Mouse (Mus musculus): ENCODE results near the gene Sh3bgrl. TPM values are rescaled to one million over a fixed set of nuclear protein-coding genes. Genes with fewer than 3 reads are reported as not detected.
A peak's percentile ranks its signal among the peaks of the same experiment; 100 is the strongest.
"Not testable (repeated sequence)": the region's sequence is repeated elsewhere in the genome, so short reads cannot be mapped to it uniquely, and the experiment has no call there.

Gene Sh3bgrl
- 10 to 100 TPM in 1 of 4 experiments, 1 to 10 TPM in 3; 6.8 to 10.7 (median 8.4) TPM for total RNA-seq (2022)

DNA sequence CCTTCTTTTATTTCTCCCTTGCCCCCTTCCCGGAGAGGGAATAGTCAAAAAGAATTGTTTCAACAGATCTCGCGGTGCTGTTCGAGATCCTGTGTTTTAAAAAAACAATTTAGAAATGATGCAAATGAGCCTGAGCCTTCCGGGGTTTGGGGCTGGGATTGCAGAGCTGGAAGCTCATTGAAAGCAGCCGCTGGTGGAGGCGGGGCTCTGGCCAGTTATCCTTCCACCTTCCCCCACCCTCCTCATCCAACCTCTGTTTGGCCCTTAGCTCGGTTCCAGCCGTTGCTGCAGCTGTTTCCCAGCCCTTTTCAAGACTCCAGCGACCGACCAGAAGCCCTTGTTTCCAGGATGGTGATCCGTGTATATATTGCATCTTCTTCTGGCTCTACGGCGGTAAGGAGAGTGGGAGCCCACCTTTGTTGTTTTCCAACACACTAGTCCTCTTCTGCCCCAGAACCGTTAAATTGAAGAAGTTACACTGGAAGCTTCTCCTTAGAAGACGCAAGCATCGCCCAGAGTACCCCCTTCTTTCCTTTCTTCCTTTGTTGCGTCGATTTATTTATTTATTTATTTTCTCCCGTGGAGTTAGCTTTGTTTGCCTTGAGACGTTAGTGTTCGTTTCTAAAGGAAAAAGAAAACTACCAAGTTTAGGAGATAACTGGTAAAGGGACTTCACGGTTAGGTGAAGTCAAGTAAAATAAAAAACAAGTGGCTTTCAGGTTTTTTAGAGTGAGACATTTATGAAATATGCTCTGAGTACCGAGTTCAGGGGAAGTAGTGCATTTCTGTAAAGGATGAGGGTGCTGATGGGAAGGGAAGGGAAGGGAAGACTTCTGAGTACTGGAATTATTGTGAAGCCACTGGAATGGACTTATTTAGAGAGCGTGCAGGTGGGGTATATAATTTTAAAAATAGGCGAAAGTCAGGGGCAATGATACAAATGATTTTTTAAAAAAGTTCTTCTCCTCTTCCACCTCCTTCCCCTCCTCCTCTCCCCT is at the start of gene Sh3bgrl:
Gene Sh3bgrl, plus strand, starts transcription at position 121 of the 998 bp plus-strand sequence.
- DNase-seq (ENCODE audit: low spot score in 2 of 2) = peak; percentile 37 to 58

DNA sequence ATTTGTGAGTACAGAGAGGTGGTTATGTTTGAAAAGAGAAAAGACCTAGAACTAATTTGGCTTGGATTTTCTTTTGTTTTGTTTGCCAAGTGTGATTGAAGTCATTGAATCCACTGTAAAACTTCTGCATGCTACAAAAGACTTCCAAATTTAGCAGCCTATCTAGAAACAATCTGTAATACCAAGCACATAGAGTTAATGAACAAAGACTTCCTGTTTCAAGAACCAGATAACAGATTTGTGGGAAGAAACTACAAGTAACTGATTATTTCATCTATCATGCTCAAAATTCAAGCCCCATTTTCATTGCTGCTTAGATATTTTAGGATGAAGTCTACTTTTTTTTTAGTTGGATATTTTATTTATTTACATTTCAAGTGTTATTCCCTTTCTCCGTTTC is 47.4 kb upstream of the Sh3bgrl start:
- no peak for DNase-seq (ENCODE audit: low spot score in 2 of 2)

DNA sequence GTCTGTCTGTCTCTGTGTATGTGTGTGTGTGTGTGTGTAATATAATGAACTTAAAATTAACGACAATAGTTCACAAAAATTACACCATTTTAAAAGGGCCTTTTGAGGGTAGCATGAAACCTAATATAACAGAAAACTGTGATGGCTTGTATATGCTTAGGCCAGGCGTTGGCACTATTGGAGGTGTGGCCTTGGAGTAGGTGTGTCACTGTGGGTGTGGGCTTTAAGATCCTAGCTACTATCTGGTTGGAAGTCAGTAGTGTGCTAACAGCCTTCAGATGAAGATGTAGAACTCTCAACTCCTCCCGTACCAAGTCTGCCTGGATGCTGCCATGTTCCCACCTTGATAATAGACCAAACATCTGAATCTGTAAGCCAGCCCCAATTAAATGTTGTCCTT is 23.4 kb upstream of the Sh3bgrl start:
- DNase-seq (ENCODE audit: low spot score in 2 of 2) = no peak

DNA sequence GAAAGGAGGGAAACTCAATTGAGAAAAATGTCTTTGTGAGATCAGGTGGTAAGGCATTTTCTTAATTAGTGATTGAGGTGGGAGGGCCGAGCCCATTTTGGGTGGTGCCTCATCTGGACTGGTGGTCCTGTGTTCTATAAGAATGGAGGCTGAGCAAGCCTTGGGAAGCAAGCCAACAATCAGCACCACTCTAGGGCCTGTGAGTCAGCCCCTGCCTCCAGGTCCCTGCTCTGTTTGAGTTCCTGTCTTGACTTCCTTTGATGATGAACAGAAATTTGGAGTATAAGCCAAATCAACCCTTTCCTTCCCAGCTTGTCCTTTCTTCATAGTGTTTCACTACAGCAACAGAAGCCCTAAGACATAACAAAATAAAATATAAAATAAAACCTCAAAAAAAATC is 19.4 kb upstream of the Sh3bgrl start:
- DNase-seq (ENCODE audit: low spot score in 2 of 2) = no peak

DNA sequence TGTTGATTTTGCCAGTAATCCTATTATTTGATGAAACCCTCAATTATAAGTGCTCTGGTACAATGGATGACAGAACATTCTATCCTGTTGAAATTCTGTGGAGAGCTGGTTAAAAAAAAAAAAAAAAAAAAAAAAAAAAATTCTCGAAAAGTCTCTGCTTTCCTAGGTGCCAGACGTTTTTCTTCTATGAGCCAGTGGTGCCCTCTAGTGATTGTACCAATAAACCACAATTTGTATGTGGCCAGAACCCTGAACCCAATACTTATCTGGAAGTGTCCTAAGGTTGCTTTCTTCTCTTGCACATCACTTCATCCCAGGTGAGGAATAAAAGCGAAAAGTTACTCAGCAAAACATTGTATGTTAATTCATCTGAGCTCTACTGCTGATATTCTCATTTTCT is 18.8 kb upstream of the Sh3bgrl start:
- DNase-seq (ENCODE audit: low spot score in 2 of 2) = no peak

DNA sequence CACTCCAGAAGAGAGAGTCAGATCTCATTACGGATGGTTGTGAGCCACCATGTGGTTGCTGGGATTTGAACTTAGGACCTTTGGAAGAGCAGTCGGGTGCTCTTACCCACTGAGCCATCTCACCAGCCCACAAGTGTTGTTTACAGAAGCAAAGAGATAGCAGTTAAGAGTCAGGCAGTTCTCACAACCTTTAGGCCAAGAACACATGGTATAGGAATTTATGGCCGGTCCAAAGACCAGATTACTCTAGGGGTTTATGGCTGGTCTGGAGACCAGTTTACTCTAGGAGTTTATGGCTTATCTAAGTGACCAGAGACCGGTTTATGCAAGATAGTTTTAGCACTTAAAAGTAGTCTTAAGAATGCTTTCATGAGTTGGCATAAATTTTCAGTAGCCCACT is 15.8 kb upstream of the Sh3bgrl start:
- DNase-seq (ENCODE audit: low spot score in 2 of 2) = not testable (repeated sequence)

DNA sequence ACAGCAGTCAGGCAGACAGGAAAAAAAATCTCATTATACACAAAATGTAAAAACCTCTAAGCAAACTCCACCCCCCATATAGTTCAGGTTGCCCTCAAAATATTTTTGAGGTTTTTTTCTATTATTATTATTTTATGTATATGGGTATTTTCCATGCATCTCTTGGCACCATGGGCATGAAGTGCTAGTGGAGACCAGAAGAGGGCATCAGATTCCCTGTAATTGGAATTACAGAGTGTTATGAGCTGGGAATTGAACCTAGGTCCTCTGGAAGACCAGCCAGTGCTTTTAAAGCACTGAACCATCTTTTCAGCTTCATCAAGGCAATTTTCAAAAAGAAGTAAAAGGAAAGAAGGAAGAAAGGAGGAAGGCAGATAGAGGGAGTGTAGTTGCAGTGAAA is 8.1 kb upstream of the Sh3bgrl start:
- DNase-seq (ENCODE audit: low spot score in 2 of 2) = no peak

DNA sequence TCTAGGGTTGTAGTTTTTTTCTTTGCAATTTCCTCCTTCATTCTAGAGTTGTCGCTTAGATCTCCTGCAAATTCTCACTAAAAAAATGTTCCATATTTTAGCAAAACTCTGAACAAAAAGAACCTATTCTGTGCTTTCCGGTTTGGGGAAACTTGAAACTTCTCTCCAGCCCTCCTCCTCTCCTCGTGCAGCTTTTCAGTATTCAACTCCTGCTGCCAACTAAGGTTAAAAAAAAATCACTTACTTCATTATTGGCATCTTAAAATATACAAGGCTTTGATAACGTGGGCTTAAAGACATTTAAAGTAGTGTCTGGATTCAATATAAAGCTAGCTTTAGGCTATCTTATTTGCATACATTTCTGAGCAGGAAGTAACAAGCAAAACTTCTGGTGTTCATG is 365 bp upstream of the Sh3bgrl start:
- no peak for DNase-seq (ENCODE audit: low spot score in 2 of 2)

DNA sequence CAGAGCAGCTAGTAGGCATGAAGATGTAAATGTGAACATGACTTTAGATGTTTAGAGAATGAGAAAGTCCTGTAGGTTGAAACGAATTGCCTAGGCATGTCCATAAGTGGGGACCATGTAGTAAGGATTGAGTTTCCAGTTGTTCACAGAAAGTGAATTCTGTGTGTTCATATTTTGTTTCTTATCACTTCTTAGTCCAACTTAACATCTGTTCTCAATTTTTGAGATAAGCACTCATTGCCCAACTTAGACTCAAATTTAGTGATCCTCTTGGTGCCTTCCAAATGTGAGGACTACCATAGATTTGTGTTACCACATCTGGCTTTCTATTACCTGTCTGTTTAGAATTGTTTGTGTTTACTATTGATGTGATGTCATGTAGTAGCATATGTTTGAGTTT is 3.3 kb downstream of the Sh3bgrl start:
- no peak for DNase-seq (ENCODE audit: low spot score in 2 of 2)

DNA sequence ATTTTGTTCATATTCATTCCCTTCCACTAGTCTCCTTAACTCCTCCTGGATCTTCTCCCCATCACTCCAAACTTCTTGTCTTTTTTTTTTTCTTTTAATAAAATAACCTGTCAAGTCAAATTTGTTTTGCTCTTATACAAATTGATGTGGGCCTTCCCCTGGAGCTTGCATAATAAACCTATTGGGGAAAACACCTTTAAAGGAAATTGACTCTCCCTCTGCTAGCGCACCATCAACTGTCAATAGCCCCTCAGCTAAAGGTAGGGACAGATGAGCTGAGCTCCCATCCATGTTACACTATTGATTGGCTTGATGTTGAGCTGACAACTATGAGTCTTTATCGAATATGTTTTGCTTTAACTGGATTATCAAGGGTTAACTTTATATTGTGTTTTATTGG is 5.3 kb downstream of the Sh3bgrl start:
- no peak for DNase-seq (ENCODE audit: low spot score in 2 of 2)

DNA sequence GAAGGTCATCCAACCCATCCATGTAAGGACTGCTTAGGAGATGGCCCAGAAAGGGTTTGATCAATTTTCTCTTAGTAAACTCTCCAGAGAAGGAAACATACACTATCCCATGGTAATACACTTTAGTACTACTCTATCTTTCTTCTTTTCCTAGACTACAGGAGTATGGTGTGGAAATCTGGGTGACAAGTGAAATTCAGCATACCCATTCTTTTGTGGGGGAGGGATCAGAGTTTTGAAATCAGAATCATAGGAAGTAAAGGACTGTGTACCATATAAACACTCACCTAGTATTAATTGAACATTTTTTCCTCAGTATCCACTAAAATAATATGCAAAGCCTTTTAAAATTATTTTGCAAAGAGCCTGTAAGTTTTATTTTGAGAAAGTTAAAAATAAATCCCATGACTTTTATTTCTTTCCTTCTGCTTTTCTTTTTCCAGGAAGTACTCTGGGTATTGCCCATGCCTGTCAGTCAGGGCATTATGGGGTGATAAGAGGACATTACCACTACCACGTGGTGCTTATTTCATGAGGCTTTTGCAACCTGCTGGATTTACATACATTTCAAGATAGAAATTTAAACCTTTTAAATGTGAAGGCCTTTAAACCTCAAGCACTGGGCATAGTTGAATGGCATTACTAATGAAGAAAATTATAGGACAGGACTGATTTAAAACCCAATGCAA is 13.1 kb downstream of the Sh3bgrl start:
- no peak for DNase-seq (ENCODE audit: low spot score in 2 of 2)

DNA sequence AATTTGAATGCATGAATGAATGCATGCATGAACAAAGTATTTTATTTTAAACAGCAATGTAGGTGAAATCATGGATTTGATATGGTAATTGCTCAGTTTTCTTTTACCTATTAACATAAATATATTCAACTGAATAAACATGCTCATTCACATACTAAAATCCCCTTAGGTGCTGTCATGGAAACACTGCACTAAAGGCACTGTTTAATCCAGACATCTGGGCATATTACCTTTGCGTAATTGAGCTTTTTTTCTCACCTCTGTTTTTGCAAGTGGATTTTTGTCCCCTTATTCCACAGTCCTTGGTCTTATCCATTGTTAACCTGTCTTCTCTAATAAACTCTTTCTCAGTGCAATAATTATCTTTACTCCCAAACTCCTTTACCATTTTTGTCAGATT is 17.7 kb downstream of the Sh3bgrl start:
- no peak for DNase-seq (ENCODE audit: low spot score in 2 of 2)

DNA sequence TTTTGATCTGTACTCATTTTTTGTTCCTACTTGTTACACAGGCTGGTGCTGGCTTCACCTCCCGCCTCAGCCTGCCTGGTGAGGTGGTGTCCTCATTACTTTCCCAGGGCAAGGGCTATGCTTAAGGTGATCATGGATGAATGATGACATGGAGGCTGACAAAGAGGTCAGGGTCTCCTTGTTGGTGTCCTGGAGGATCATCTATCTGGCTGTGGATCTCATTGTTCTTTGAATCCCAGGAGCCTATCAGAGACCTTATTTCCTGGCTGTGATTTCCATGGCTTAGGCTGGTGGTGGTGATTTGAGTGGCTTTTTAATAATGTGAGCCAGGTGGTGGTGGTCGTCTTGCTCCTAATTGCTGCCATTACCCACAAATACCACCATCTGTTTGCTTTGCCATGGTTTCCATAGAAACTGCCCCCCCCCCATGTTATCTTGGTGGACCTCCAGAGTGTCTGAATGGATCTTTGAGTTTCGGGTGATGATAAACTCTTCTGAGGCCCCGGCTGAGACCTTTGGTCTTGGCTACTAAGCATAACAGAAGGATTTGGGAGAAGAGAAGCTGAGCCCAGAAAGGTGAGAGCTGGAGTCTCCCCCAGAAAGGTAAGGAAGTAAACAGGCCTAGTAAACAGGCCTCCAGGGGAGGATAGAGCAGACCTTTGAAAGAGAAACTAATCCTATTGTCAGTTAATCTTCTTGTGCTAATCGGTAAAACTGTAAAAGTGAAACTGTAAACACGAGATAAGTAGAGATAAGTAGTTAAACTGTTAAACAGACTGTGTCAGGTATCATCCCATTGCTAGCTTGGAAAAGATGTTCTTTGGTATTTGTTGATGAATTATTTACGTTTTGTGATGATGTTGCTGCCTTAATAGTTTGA is 18.5 kb downstream of the Sh3bgrl start:
- DNase-seq (ENCODE audit: low spot score in 2 of 2) = no peak

DNA sequence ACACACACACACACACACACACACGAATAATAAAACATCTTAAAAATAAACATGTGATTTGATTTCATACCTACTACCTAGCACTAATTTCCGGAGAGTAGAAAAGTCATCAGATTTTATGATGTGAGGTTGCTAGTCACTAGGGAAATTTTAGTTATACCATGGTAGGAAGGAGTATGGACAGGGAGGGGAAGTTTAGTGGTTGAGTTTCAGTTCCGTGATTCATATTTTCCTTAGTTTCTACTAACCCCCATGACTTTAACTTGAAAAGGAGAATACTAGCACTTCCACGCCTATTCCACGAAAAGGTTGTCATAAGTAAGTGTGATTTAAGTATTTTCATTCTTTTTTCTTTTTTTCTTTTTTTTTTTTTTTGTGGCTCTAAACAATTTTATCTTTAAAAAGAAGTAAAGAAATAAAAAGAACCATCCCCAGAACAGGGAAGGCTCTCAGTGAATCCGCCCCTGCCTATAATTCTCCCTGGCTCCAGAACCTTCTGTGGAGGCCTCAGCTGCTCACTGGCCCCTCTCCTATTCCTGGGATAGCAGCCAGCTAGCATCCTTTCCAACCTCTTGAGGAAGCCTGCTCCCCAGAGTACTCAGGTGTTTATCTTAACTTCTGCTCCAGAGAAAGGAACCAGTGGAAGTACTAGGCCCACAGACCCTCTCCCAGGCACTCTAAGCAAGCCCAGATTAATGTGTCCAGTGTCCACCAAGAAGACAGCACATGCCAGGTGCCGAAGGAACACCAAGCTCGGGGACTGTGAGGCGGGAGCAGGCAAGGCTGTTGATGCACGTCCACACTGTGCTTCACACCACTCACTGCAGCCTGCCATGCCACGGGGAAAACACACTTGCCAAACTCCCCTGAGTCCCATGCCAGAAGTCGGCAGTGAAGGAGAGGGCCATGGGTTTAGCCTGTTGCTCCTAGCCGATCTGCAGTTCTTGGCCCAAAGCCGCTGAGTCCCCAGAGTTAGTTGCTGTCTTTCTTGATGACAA is 25.0 kb downstream of the Sh3bgrl start:
- peak in 1 of 2 experiments; percentile 3 for DNase-seq (ENCODE audit: low spot score in 2 of 2)

DNA sequence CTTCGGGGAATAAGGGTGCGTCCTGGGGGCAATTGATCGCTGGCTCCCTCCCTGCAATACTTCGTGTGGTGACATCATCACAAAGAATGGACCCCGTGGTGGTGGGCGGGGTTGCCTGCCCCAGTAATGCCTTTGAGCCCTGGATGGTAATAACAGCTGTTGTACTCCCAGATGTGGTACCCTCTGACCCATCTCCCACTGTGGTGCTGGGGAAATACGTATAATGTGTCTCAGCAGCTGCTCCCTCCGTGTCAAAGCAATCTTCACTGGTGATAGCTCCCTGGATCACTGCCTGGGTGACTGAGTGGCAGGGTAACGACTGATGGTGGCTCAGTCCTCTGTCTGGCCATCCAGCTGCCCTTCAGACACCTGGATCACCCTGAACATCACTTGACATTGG is 26.0 kb downstream of the Sh3bgrl start:
- DNase-seq (ENCODE audit: low spot score in 2 of 2) = peak in 1 of 2 experiments; percentile 2

DNA sequence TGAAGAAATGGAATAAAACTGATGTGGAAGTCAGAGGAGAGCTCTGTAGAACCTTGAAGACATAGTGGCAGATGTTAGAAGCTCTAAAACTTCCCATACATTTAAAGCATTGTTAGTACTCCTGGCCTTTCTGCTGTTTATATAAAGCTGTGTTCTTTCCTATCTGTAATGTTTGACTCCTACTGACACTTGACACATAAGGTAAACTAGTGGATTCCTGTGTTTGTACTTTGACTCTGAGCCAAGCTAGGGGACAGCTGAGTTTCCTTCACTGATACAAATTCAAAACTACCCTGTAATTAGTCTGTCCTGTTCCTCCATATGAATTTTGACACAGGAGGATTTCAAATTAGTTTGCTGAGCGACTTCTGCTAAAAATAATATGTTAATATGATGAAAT is 27.5 kb downstream of the Sh3bgrl start:
- DNase-seq (ENCODE audit: low spot score in 2 of 2) = no peak

DNA sequence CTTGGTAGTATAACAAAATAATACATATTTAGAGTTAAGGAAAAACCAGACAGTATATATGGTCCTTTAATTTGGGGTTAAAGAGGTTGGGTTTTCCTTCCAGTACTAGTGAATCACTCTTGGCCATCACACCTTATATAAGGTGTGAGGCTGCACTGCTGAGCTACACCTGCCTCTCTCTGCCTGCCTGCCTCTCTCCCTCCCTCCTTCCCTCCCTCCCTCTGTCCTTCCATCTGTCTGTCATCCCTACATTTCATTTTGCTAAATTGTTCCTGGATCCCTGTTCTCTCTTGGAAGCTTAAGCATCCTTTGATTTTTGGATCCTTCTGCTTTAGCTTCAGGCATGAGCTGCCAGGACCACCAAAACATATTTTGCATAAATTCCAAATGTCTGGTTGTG is 28.6 kb downstream of the Sh3bgrl start:
- no peak for DNase-seq (ENCODE audit: low spot score in 2 of 2)

DNA sequence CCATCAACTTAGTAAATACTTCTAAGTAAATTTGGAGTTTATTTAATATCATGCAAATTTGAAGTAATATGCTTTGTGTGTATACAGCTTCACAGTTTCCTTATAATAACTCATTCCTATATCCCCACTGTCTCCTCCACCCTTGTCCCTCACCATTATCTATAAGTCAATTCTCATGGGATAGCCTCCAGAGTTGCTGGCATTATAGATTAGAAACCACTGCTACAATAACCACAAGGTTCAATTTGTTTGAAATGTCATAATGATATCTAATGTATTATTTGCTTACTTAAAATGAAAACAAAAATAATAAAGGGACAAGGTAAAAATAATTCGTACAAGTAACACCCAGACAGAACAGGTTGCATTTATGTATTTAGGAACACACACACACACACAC is 31.7 kb downstream of the Sh3bgrl start:
- DNase-seq (ENCODE audit: low spot score in 2 of 2) = no peak

DNA sequence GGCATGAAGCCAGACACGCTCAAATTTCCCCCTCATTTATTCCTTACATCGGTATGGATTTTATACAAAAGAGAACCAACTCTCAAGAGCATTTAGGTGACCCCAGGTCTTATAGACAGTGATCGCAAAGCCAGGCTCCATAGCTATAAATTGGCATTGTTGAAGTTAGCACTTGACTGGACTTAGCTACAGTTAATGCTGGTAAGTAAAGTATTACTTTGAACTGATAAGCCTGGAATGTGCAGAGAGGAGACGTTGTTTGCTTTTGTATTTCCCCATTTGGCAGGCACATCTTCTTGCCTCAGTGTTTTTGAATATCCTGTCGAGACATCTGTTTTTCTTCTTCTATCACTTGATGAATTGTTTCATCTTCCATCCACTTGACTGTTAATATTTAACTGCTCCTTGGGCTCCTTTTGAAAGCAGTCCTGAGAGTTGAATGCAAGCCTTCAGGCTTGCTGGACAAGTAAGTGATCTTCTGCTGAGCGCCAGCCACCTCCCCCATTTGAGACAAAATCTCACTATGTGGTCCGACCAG is 32.5 kb downstream of the Sh3bgrl start:
- no peak for DNase-seq (ENCODE audit: low spot score in 2 of 2)

DNA sequence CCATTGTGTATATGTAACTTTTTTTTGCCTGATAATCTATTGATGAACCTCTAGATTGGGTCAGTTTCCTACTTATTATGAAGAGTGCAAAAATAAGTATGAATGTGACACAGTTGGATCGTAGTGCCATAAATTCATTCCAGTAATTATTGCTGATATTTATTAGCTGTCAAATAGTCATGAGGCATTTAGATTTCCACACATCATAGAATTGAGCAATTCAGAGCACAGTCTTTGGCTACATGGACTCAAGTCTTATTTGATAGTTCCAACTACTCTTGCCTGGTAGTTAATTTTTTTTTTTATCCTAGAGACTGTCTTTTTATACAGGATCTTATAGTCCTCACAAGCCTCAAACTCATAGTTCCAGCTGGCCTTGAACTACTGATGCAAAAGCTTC is 34.9 kb downstream of the Sh3bgrl start:
- no peak for DNase-seq (ENCODE audit: low spot score in 2 of 2)
